Mouse (Mus musculus) testis, adult 2 months (tissue): ENCODE measurements around the gene Gm49673.

Experiments used
- CTCF ChIP-seq: fragments of 200-500 bp; IDR thresholded peaks from 2 replicates; pipeline ENCODE4 v1.5.1; 2012; ENCODE audit warnings: low read depth, mild to moderate bottlenecking, inconsistent platforms, low read length, moderate library complexity; ENCODE audit not compliant: control insufficient read depth, insufficient read depth, insufficient replicate concordance
- POLR2A ChIP-seq: fragments of 200-500 bp; IDR thresholded peaks from 2 replicates; pipeline ENCODE4 v1.6.1; 2012; ENCODE audit warnings: low read depth, mild to moderate bottlenecking, inconsistent platforms, low read length, moderate library complexity; ENCODE audit not compliant: control insufficient read depth

DNA sequence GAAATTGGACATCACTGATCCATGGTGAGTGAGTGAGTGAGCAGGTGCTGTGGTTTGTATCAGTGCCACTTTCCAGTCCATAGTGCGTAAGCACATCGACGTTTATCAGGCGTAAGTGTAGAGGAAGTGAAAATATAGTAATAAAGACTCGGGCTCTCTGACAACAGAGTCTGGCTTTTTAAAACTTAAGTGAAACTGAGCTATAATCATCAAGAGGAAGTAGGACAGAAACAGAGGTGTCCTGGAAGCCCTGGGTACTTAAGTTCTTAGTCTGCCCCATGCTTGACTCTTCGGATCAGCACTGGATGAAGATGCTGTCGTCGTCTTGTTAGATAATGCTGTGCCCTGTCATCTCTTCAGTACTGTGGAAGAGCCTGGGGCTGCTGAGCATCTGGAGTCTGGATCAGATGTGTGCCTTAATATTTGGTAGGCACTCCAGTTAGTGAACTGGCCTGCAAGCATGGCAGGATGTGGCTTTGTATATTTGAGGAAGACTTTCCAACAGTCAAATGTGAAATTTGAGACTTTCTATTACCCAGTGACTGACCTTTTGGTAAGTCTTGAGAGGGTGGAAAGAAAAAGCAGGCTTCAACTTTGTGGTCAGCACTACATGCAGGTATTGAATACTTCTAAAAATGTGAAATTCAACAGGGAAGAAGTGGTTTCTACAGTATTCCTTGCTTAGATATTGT, 48.2 kb upstream of the Gm49673 start:
- TF ChIP-seq CTCF: no peak
- no peak for TF ChIP-seq POLR2A
